Mouse (Mus musculus) C2C12 (cell line): ENCODE results near the gene Grip1.

Source experiments
- CTCF ChIP-seq: IDR thresholded peaks from one replicate; pipeline ENCODE4 v1.5.1; 2011; ENCODE audit not compliant: control insufficient read depth, insufficient read depth, insufficient read length
- MAX ChIP-seq: IDR thresholded peaks from one replicate; pipeline ENCODE4 v1.6.1; 2011; ENCODE audit warnings: mild to moderate bottlenecking, control low read depth
- MYOG ChIP-seq: IDR thresholded peaks from one replicate; pipeline ENCODE4 v1.6.1; 2011; ENCODE audit not compliant: control insufficient read depth, insufficient read length; ENCODE audit errors: extremely low read depth
- USF1 ChIP-seq: IDR thresholded peaks from one replicate; pipeline ENCODE4 v1.6.1; 2011; ENCODE audit warnings: low read depth, mild to moderate bottlenecking, control low read depth, moderate library complexity

DNA sequence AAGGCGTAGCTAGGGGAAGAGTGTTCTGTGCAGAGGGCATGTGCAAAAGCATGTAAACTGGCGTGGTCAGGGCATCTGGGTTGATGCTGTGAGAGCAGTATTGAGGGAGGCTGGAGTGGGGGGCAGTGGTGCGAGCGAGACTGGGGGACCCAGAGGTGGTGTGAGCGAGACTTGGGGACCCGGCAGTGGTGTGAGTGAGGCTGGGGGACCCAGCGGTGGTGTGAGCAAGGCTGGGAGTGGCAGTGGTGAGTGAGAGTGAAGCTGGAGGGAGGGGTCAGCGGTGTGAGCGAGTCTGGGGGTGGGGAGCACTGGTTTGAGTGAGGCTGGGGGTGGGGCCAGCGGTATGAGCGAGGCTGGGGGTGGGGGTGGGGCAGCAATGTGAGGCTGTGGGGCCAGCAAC is 386.0 kb downstream of the Grip1 start:
- TF ChIP-seq CTCF = no peak
- no peak for TF ChIP-seq MAX
- no peak for TF ChIP-seq USF1
- no peak for TF ChIP-seq MYOG
